Mouse (Mus musculus) induced T-regulatory cell, adult 2 months (primary cell): ENCODE measurements around the gene Lsm14a.
A peak's percentile ranks its signal among the peaks of the same experiment; 100 is the strongest.

Experiments
- DNase-seq: peaks from one replicate; pipeline ENCODE4 v3.0.0-alpha.2; 2012; ENCODE audit warnings: low read depth

Lsm14a gene

GRCm38 (mm10) chr7:34393215-34393614 lies at the start of gene Lsm14a:
Gene Lsm14a, minus strand, starts transcription at chr7:34393315.
- DNase-seq: no peak

- DNase-seq: peak; percentile 2
Measured at GRCm38 (mm10) chr7:34438903-34439302, 45.8 kb upstream of the Lsm14a start.

GRCm38 (mm10) chr7:34433597-34433996 lies 40.5 kb upstream of the Lsm14a start:
- no peak for DNase-seq

GRCm38 (mm10) chr7:34421201-34421600 lies 28.1 kb upstream of the Lsm14a start:
- peak; percentile 14 for DNase-seq

GRCm38 (mm10) chr7:34407492-34407891 lies 14.4 kb upstream of the Lsm14a start:
- peak; percentile 79 for DNase-seq

- no peak for DNase-seq
Measured at GRCm38 (mm10) chr7:34403876-34404275, 10.8 kb upstream of the Lsm14a start.

GRCm38 (mm10) chr7:34400070-34400469 lies 7.0 kb upstream of the Lsm14a start:
- peak; percentile 67 for DNase-seq

GRCm38 (mm10) chr7:34398831-34399230 lies 5.7 kb upstream of the Lsm14a start:
- peak; percentile 61 for DNase-seq

- no peak for DNase-seq
Measured at GRCm38 (mm10) chr7:34396791-34397190, 3.7 kb upstream of the Lsm14a start.

- no peak for DNase-seq
Measured at GRCm38 (mm10) chr7:34395761-34396160, 2.6 kb upstream of the Lsm14a start.

GRCm38 (mm10) chr7:34394636-34395035 lies 1.5 kb upstream of the Lsm14a start:
- no peak for DNase-seq

GRCm38 (mm10) chr7:34394091-34394490 lies 976 bp upstream of the Lsm14a start:
- no peak for DNase-seq

GRCm38 (mm10) chr7:34392335-34392734 lies 780 bp downstream of the Lsm14a start:
- peak; percentile 51 for DNase-seq

- no peak for DNase-seq
Measured at GRCm38 (mm10) chr7:34391711-34392110, 1.4 kb downstream of the Lsm14a start.

GRCm38 (mm10) chr7:34390834-34391155 lies 2.3 kb downstream of the Lsm14a start:
- no peak for DNase-seq

GRCm38 (mm10) chr7:34390111-34390833 lies 2.8 kb downstream of the Lsm14a start:
- no peak for DNase-seq

- peak; percentile 95 for DNase-seq
Measured at GRCm38 (mm10) chr7:34389277-34390085, 3.6 kb downstream of the Lsm14a start.

GRCm38 (mm10) chr7:34388445-34389276 lies 4.5 kb downstream of the Lsm14a start:
- DNase-seq: peak; percentile 92

- no peak for DNase-seq
Measured at GRCm38 (mm10) chr7:34387784-34388444, 5.2 kb downstream of the Lsm14a start.

- DNase-seq: no peak
Measured at GRCm38 (mm10) chr7:34382803-34383202, 10.3 kb downstream of the Lsm14a start.

- no peak for DNase-seq
Measured at GRCm38 (mm10) chr7:34381733-34382132, 11.4 kb downstream of the Lsm14a start.

GRCm38 (mm10) chr7:34380311-34380710 lies 12.8 kb downstream of the Lsm14a start:
- no peak for DNase-seq
